Mouse (Mus musculus) small intestine, adult 2 months (tissue): ENCODE measurements around the gene Gpc1.

Experiments
- CTCF ChIP-seq: fragments of 200-500 bp; IDR thresholded peaks from 2 replicates; pipeline ENCODE4 v1.5.1; 2012; ENCODE audit warnings: low read depth, mild to moderate bottlenecking, control low read depth, inconsistent platforms, low read length, moderate library complexity, mixed read lengths; ENCODE audit not compliant: insufficient replicate concordance, insufficient read length; ENCODE audit errors: extremely low read depth
- POLR2A ChIP-seq: fragments of 200-500 bp; IDR thresholded peaks from 2 replicates; pipeline ENCODE4 v1.6.1; 2012; ENCODE audit warnings: low read depth, mild to moderate bottlenecking, control low read depth, inconsistent platforms, low read length, moderate library complexity

GRCm38 (mm10) chr1:92902786-92903185, 71.3 kb downstream of the Gpc1 start, which contains the start of gene Ankmy1:
- TF ChIP-seq CTCF (no peak), POLR2A (no peak)
